Mouse (Mus musculus): ENCODE measurements at regions not wholly inside any gene's neighbourhood (a gene's known extent, or its start where the extent isn't known, plus 50 kb on each side); places are given as distances from the start of the nearest gene placed in this dataset.

DNA sequence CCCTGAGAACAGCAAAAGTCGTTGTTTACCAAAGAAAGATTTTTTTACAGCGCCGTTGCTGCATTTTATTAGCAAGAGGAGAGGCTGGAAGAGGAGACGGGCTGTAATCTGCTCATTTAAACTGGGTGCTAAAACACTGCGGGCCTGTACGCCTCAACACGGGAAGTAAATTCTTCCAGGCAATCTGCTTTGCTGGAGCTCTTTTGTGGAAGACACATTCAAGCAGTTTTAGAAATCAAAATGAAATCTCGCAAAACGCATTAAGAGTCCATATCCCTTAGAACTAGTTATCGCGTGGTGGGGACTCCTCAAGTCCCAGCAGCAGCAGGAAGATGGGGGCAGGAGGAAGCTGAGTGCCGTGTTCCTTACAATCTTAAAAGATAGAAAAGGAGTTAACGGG, 65.9 kb upstream of the Syt13 start:
- no peak for TF ChIP-seq POLR2A (IDR thresholded peaks at IDR 0.05; ENCODE audit: borderline replicate concordance, extremely low read depth, insufficient read depth, insufficient read length, poor library complexity, severe bottlenecking)
- TF ChIP-seq CTCF (IDR thresholded peaks at IDR 0.05; ENCODE audit: borderline replicate concordance, extremely low read depth, insufficient read depth, insufficient read length) = no peak

Measured in brain, embryonic 14.5 days (tissue).